In the genomic region with DNA sequence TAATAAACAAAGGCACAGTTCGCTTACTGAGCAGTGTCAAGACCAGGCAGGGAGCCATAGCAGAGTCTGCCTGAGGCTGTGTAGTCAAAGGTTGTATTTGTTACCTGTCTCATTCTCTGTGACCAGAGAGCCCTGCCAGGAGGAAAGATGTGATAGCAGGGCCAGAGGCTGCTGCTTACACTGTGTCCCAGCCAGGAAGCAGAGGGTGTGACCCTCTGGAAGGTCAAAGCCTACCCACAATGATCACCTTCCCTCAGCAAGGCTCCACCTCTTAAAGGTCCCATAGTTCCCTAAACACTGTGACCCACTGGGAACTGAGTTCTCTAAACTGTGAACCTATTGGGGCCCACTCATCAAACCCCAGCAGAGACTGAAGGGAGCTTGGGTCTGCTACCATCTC, we compare ENCODE assay signal across 24 mouse cellular contexts.
DNase-seq lines count a peak whose midpoint lies in the region; ATAC-seq lines count a peak whose summit lies in the region.
"Had no signal": no experiment of that assay in that cellular context is flagged by ENCODE, and none has a peak within 500 bp of the region (broad histone marks: within the 10 kb centered on the region; RNA-seq: fewer than 3 reads in every experiment).

No protein-coding gene starts in this region.

- peak; percentile 69 for DNase-seq in R1 (ENCODE audit: low read depth, low spot score)
- DNase-seq in cerebellum, adult 11-12 months = no peak
- DNase-seq in embryo, embryonic 9.5 days (ENCODE audit: extremely low spot score) = no peak
- DNase-seq: adrenal gland, adult 8-10 months; adrenal gland, postnatal 36 days; cerebellum, adult 2 months; cerebellum, adult 9-11 months; cerebellum, postnatal 25 days; gastrocnemius, postnatal 25 days; heart, adult 2 months; heart, postnatal 14 days had no signal

- H3K4me2 ChIP-seq in midbrain, embryonic 13.5 days (replicated peaks) = no peak overlapping the region
- H3K4me2 ChIP-seq in midbrain, embryonic 16.5 days (ENCODE audit: low read length) = no peak overlapping the region
- no peak overlapping the region for H3K4me2 ChIP-seq in stomach, embryonic 14.5 days (replicated peaks; ENCODE audit: low read depth, low read length)
- H3K4me2 ChIP-seq: embryonic facial prominence, embryonic 13.5 days; forebrain, embryonic 12.5 days; forebrain, embryonic 15.5 days; heart, embryonic 13.5 days; hindbrain, embryonic 12.5 days; hindbrain, embryonic 15.5 days had no signal

- no peak overlapping the region for H3K9ac ChIP-seq in midbrain, embryonic 13.5 days (replicated peaks)
- no peak overlapping the region for H3K9ac ChIP-seq in midbrain, embryonic 16.5 days (ENCODE audit: low read depth, low read length)
- no peak overlapping the region for H3K9ac ChIP-seq in stomach, embryonic 14.5 days (replicated peaks; ENCODE audit: low read depth, low read length)
- H3K9ac ChIP-seq: embryonic facial prominence, embryonic 13.5 days; forebrain, embryonic 12.5 days; forebrain, embryonic 15.5 days; heart, embryonic 13.5 days; hindbrain, embryonic 12.5 days; hindbrain, embryonic 15.5 days had no signal

- H3K4me1 ChIP-seq in midbrain, embryonic 13.5 days (replicated peaks) = peaks cover 13% of the 10 kb centered on the region; the same call in 1 of the 2 replicates
- H3K4me1 ChIP-seq in midbrain, embryonic 16.5 days (ENCODE audit: control insufficient read depth, insufficient read depth, low read length) = no peaks in the 10 kb centered on the region
- H3K4me1 ChIP-seq in stomach, embryonic 14.5 days (ENCODE audit: control insufficient read depth, insufficient read depth, low read length) = 0 out of 2 replicates have a peak, but pooled peaks cover 2% of the 10 kb centered on the region
- H3K4me1 ChIP-seq: heart, embryonic 13.5 days; hindbrain, embryonic 15.5 days had no signal

- H3K4me3 ChIP-seq in midbrain, embryonic 13.5 days (replicated peaks) = no peak overlapping the region
- H3K4me3 ChIP-seq in midbrain, embryonic 16.5 days (ENCODE audit: low read depth, low read length) = no peak overlapping the region
- no peak overlapping the region for H3K4me3 ChIP-seq in stomach, embryonic 14.5 days (ENCODE audit: low read depth, low read length)
- H3K4me3 ChIP-seq: embryonic facial prominence, embryonic 10.5 days; embryonic facial prominence, embryonic 13.5 days; erythroblast, embryonic 14.5 days; forebrain, embryonic 12.5 days; forebrain, embryonic 15.5 days; heart, adult 2 months; heart, embryonic 10.5 days; heart, embryonic 13.5 days; hindbrain, embryonic 12.5 days; hindbrain, embryonic 15.5 days had no signal

- H3K27me3 ChIP-seq in midbrain, embryonic 13.5 days = no peaks in the 10 kb centered on the region
- no peaks in the 10 kb centered on the region for H3K27me3 ChIP-seq in midbrain, embryonic 16.5 days (ENCODE audit: control insufficient read depth, insufficient read depth, low read depth, low read length)
- no peaks in the 10 kb centered on the region for H3K27me3 ChIP-seq in stomach, embryonic 14.5 days (ENCODE audit: control insufficient read depth, insufficient read depth, low read length)
- H3K27me3 ChIP-seq: embryonic facial prominence, embryonic 13.5 days; forebrain, embryonic 12.5 days; forebrain, embryonic 15.5 days; heart, embryonic 13.5 days; hindbrain, embryonic 12.5 days; hindbrain, embryonic 15.5 days had no signal

- no peaks in the 10 kb centered on the region for H3K9me3 ChIP-seq in midbrain, embryonic 13.5 days
- no peaks in the 10 kb centered on the region for H3K9me3 ChIP-seq in midbrain, embryonic 16.5 days (replicated peaks; ENCODE audit: control insufficient read depth, low read length, poor library complexity, severe bottlenecking)
- H3K9me3 ChIP-seq in stomach, embryonic 14.5 days (ENCODE audit: control insufficient read depth, low read depth, low read length) = no peaks in the 10 kb centered on the region
- H3K9me3 ChIP-seq: embryonic facial prominence, embryonic 10.5 days; embryonic facial prominence, embryonic 13.5 days; forebrain, embryonic 12.5 days; forebrain, embryonic 15.5 days; heart, embryonic 10.5 days; heart, embryonic 13.5 days; hindbrain, embryonic 12.5 days; hindbrain, embryonic 15.5 days had no signal

- 0 out of 2 replicates have a peak, but pooled peaks have one; percentile 15 for ATAC-seq in midbrain, embryonic 13.5 days
- ATAC-seq in midbrain, embryonic 16.5 days = no peak
- ATAC-seq in stomach, embryonic 14.5 days (ENCODE audit: insufficient number of reproducible peaks, insufficient read depth, low FRiP score, low read depth) = 0 out of 2 replicates have a peak, but pooled peaks have one; percentile 23
- ATAC-seq: CD4-positive, CD25-positive, alpha-beta regulatory T cell, adult 4 months; forebrain, embryonic 15.5 days had no signal

- 46% methylated on average over 1 of the region's 1 CpGs for WGBS in midbrain, embryonic 13.5 days
- 44% methylated on average over 1 of the region's 1 CpGs for WGBS in midbrain, embryonic 16.5 days
- WGBS in stomach, embryonic 14.5 days = 57% methylated on average over 1 of the region's 1 CpGs

- no peaks in the 10 kb centered on the region for H3K36me3 ChIP-seq in midbrain, embryonic 13.5 days
- H3K36me3 ChIP-seq in midbrain, embryonic 16.5 days (ENCODE audit: control insufficient read depth, insufficient read depth, low read length) = no peaks in the 10 kb centered on the region
- H3K36me3 ChIP-seq in stomach, embryonic 14.5 days (ENCODE audit: control insufficient read depth, insufficient read depth, low read length) = no peaks in the 10 kb centered on the region
- H3K36me3 ChIP-seq: embryonic facial prominence, embryonic 10.5 days; embryonic facial prominence, embryonic 13.5 days; forebrain, embryonic 12.5 days; forebrain, embryonic 15.5 days; heart, embryonic 10.5 days; heart, embryonic 13.5 days; hindbrain, embryonic 12.5 days; hindbrain, embryonic 15.5 days had no signal

- no peak overlapping the region for H3K27ac ChIP-seq in midbrain, embryonic 13.5 days
- no peak overlapping the region for H3K27ac ChIP-seq in midbrain, embryonic 16.5 days (ENCODE audit: low read length)
- H3K27ac ChIP-seq in stomach, embryonic 14.5 days (ENCODE audit: low read length) = no peak overlapping the region
- H3K27ac ChIP-seq: embryonic facial prominence, embryonic 10.5 days; embryonic facial prominence, embryonic 13.5 days; forebrain, embryonic 12.5 days; forebrain, embryonic 15.5 days; heart, adult 2 months; heart, embryonic 10.5 days; heart, embryonic 13.5 days; hindbrain, embryonic 12.5 days; hindbrain, embryonic 15.5 days had no signal
